Mouse (Mus musculus): ENCODE data around the gene Ccdc65. TPM values are rescaled to one million over a fixed set of nuclear protein-coding genes. Genes with fewer than 3 reads are reported as not detected.
A peak's percentile ranks its signal among the peaks of the same experiment; 100 is the strongest.

The Ccdc65 gene
- polyA plus RNA-seq, 1 experiment, result 3.2 TPM

GRCm38 (mm10) chr15:98727443-98728321 lies 19.7 kb downstream of the Ccdc65 start, which contains the start of gene Fkbp11:
TSS of gene Fkbp11 (minus strand) at chr15:98728198.
- no peak for TF ChIP-seq CTCF (IDR thresholded peaks at IDR 0.05; ENCODE audit: borderline replicate concordance, extremely low read depth, insufficient read depth, insufficient read length)
- no peak for TF ChIP-seq POLR2A (IDR thresholded peaks at IDR 0.05; ENCODE audit: borderline replicate concordance, extremely low read depth, insufficient read depth, insufficient read length, poor library complexity, severe bottlenecking)
- DNase-seq (ENCODE audit: low read depth), result peak; percentile 70

- TF ChIP-seq CTCF (IDR thresholded peaks at IDR 0.05; ENCODE audit: borderline replicate concordance, extremely low read depth, insufficient read depth, insufficient read length) (no peak), POLR2A (IDR thresholded peaks at IDR 0.05; ENCODE audit: borderline replicate concordance, extremely low read depth, insufficient read depth, insufficient read length, poor library complexity, severe bottlenecking) (no peak)
- DNase-seq (ENCODE audit: low read depth), result no peak
These were observed 20.4 kb downstream of the Ccdc65 start for GRCm38 (mm10) chr15:98728366-98728765.

GRCm38 (mm10) chr15:98729791-98730545 lies 22.0 kb downstream of the Ccdc65 start:
- DNase-seq (ENCODE audit: low read depth), result no peak
- TF ChIP-seq POLR2A (IDR thresholded peaks at IDR 0.05; ENCODE audit: borderline replicate concordance, extremely low read depth, insufficient read depth, insufficient read length, poor library complexity, severe bottlenecking), result no peak
- no peak for TF ChIP-seq CTCF (IDR thresholded peaks at IDR 0.05; ENCODE audit: borderline replicate concordance, extremely low read depth, insufficient read depth, insufficient read length)

- TF ChIP-seq POLR2A (IDR thresholded peaks at IDR 0.05; ENCODE audit: borderline replicate concordance, extremely low read depth, insufficient read depth, insufficient read length, poor library complexity, severe bottlenecking) (no peak), CTCF (IDR thresholded peaks at IDR 0.05; ENCODE audit: borderline replicate concordance, extremely low read depth, insufficient read depth, insufficient read length) (no peak)
- no peak for DNase-seq (ENCODE audit: low read depth)
These were observed 22.8 kb downstream of the Ccdc65 start for GRCm38 (mm10) chr15:98730790-98731189.

- no peak for DNase-seq (ENCODE audit: low read depth)
- TF ChIP-seq POLR2A (IDR thresholded peaks at IDR 0.05; ENCODE audit: borderline replicate concordance, extremely low read depth, insufficient read depth, insufficient read length, poor library complexity, severe bottlenecking) (no peak), CTCF (IDR thresholded peaks at IDR 0.05; ENCODE audit: borderline replicate concordance, extremely low read depth, insufficient read depth, insufficient read length) (no peak)
These were observed 24.1 kb downstream of the Ccdc65 start for GRCm38 (mm10) chr15:98732006-98732531.

- TF ChIP-seq POLR2A (IDR thresholded peaks at IDR 0.05; ENCODE audit: borderline replicate concordance, extremely low read depth, insufficient read depth, insufficient read length, poor library complexity, severe bottlenecking) (no peak), CTCF (IDR thresholded peaks at IDR 0.05; ENCODE audit: borderline replicate concordance, extremely low read depth, insufficient read depth, insufficient read length) (no peak)
- no peak for DNase-seq (ENCODE audit: low read depth)
These were observed 25.4 kb downstream of the Ccdc65 start for GRCm38 (mm10) chr15:98733370-98733769.

GRCm38 (mm10) chr15:98733976-98734566 lies 26.1 kb downstream of the Ccdc65 start:
- DNase-seq (ENCODE audit: low read depth), result no peak
- TF ChIP-seq POLR2A (IDR thresholded peaks at IDR 0.05; ENCODE audit: borderline replicate concordance, extremely low read depth, insufficient read depth, insufficient read length, poor library complexity, severe bottlenecking) (no peak), CTCF (IDR thresholded peaks at IDR 0.05; ENCODE audit: borderline replicate concordance, extremely low read depth, insufficient read depth, insufficient read length) (no peak)

- DNase-seq (ENCODE audit: low read depth), result no peak
- TF ChIP-seq CTCF (IDR thresholded peaks at IDR 0.05; ENCODE audit: borderline replicate concordance, extremely low read depth, insufficient read depth, insufficient read length), result no peak
- no peak for TF ChIP-seq POLR2A (IDR thresholded peaks at IDR 0.05; ENCODE audit: borderline replicate concordance, extremely low read depth, insufficient read depth, insufficient read length, poor library complexity, severe bottlenecking)
These were observed 28.5 kb downstream of the Ccdc65 start for GRCm38 (mm10) chr15:98736521-98736920.

- no peak for TF ChIP-seq POLR2A (IDR thresholded peaks at IDR 0.05; ENCODE audit: borderline replicate concordance, extremely low read depth, insufficient read depth, insufficient read length, poor library complexity, severe bottlenecking)
- TF ChIP-seq CTCF (IDR thresholded peaks at IDR 0.05; ENCODE audit: borderline replicate concordance, extremely low read depth, insufficient read depth, insufficient read length), result peak; percentile 55; the same call in 1 of the 2 replicates
- peak; percentile 22 for DNase-seq (ENCODE audit: low read depth)
These were observed 29.9 kb downstream of the Ccdc65 start for GRCm38 (mm10) chr15:98737881-98738280.

- TF ChIP-seq POLR2A (IDR thresholded peaks at IDR 0.05; ENCODE audit: borderline replicate concordance, extremely low read depth, insufficient read depth, insufficient read length, poor library complexity, severe bottlenecking) (no peak), CTCF (IDR thresholded peaks at IDR 0.05; ENCODE audit: borderline replicate concordance, extremely low read depth, insufficient read depth, insufficient read length) (peak; percentile 23; the same call in 1 of the 2 replicates)
- DNase-seq (ENCODE audit: low read depth), result no peak
These were observed 30.8 kb downstream of the Ccdc65 start for GRCm38 (mm10) chr15:98738796-98739195.

GRCm38 (mm10) chr15:98740219-98740618 lies 32.2 kb downstream of the Ccdc65 start:
- TF ChIP-seq POLR2A (IDR thresholded peaks at IDR 0.05; ENCODE audit: borderline replicate concordance, extremely low read depth, insufficient read depth, insufficient read length, poor library complexity, severe bottlenecking) (no peak), CTCF (IDR thresholded peaks at IDR 0.05; ENCODE audit: borderline replicate concordance, extremely low read depth, insufficient read depth, insufficient read length) (no peak)
- no peak for DNase-seq (ENCODE audit: low read depth)

Data from brain, embryonic 14.5 days (tissue).